Mouse (Mus musculus) kidney, embryonic 15.5 days (tissue): ENCODE measurements around the gene Ltb. TPM values are rescaled to one million over a fixed set of nuclear protein-coding genes. Genes with fewer than 3 reads are reported as not detected.
A peak's percentile ranks its signal among the peaks of the same experiment; 100 is the strongest.

Experiments used
- ATAC-seq: fragments of 200-750 bp; cut with Nextera tagmentation; replicated peaks from 2 replicates; pipeline ENCODE4 v1.8.0; 2017; ENCODE audit warnings: moderate TSS enrichment; ENCODE audit not compliant: low FRiP score
- H3K27ac ChIP-seq: fragments of 300-500 bp; sonication (generic); 2 replicates; pipeline ENCODE4 v1.5.1; 2015; ENCODE audit warnings: mild to moderate bottlenecking, inconsistent platforms
- H3K27me3 ChIP-seq: fragments of 300-500 bp; sonication (generic); 2 replicates; pipeline ENCODE4 v1.6.1; 2015; ENCODE audit warnings: inconsistent platforms
- H3K36me3 ChIP-seq: fragments of 300-500 bp; sonication (generic); 2 replicates; pipeline ENCODE4 v1.6.1; 2015; ENCODE audit warnings: inconsistent platforms
- H3K4me1 ChIP-seq: fragments of 300-500 bp; sonication (generic); 2 replicates; pipeline ENCODE4 v1.6.1; 2015; ENCODE audit warnings: inconsistent platforms
- H3K4me2 ChIP-seq: fragments of 300-500 bp; sonication (generic); 2 replicates; pipeline ENCODE4 v1.6.1; 2015; ENCODE audit warnings: moderate library complexity, mild to moderate bottlenecking, inconsistent platforms
- H3K4me3 ChIP-seq: fragments of 300-500 bp; sonication (generic); replicated peaks from 2 replicates; pipeline ENCODE4 v1.5.1; 2015; ENCODE audit warnings: mild to moderate bottlenecking, inconsistent platforms
- H3K9ac ChIP-seq: fragments of 300-500 bp; sonication (generic); 2 replicates; pipeline ENCODE4 v1.6.1; 2015; ENCODE audit warnings: mild to moderate bottlenecking, inconsistent platforms
- H3K9me3 ChIP-seq: fragments of 300-500 bp; sonication (generic); replicated peaks from 2 replicates; pipeline ENCODE4 v1.6.1; 2016; ENCODE audit warnings: inconsistent platforms
- whole genome bisulfite sequencing: fragments of 180-500 bp; shearing (Covaris S2); methylation state at CpG from one replicate; pipeline ENCODE4 v1.1.7; 2015; ENCODE audit warnings: mixed read lengths; 5-methylcytosine and 5-hydroxymethylcytosine counted together
- microRNA-seq: library from miRNA; unstranded; fragments of <30 nt; microRNA quantifications from one replicate; pipeline ENCODE4, GENCODE M21; 2016
- polyA plus RNA-seq: library from polyadenylated mRNA; unstranded; fragments of >200 nt; fragmentation: Nextera tagmentation; extraction: Ambion mirVana; gene quantifications from 2 replicates; pipeline ENCODE4 v1.2.1, GENCODE M21; 2015

Ltb gene
- polyA plus RNA-seq, 1 experiment from 2014 or later = 0.53 TPM

DNA sequence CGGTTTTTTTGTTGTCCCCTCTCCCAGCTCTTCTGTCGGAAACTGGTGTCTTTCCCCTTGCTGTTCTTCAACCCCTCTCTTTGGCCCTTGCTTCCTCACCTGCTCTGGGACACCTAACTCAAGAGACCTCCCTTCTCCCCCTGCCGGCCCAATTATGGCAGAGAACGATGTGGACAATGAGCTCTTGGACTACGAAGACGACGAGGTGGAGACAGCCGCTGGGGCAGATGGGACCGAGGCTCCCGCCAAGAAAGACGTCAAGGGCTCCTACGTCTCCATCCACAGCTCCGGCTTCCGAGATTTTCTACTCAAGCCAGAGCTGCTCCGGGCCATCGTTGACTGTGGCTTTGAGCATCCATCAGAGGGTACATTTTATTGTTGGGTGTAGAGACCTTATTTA, 48.8 kb downstream of the Ltb start:
- Histone ChIP-seq H3K36me3 (peaks cover 50% of the 10 kb centered on the region), H3K4me1 (peaks cover 58% of the 10 kb centered on the region), H3K9me3 (no peaks in the 10 kb centered on the region), H3K4me2 (peak overlapping the region; percentile 86), H3K4me3 (peak overlapping the region; percentile 71), H3K27ac (peak overlapping the region; percentile 98), H3K9ac (peak overlapping the region; percentile 91), H3K27me3 (no peaks in the 10 kb centered on the region)
- WGBS = under 1% methylated on average over 16 of the region's 16 CpGs
- no peak for ATAC-seq

DNA sequence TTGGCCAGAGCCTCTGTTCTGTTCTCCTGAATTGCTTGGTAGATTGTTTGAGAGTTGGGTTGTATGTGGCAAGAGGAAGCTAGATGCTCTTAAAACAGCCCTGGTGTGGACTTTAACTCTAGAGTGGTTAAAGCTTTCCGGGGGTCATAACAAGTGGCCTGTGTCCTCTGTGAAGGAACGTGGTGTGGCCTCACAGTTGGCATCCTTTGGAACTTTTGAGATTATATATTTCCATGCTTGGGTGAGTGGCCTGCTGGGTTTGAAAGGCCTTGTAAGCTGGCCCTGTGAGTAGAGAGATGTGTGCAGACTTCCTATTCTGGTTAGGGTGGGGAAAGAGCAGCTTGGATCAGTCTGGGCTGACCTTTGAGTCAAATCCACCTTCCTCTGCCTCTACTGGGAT, 50.8 kb downstream of the Ltb start:
- no peaks in the 10 kb centered on the region for H3K9me3 ChIP-seq
- no peaks in the 10 kb centered on the region for H3K27me3 ChIP-seq
- WGBS = 65% methylated on average over 2 of the region's 2 CpGs
- peak overlapping the region; percentile 71 for H3K4me3 ChIP-seq
- no peak overlapping the region for H3K27ac ChIP-seq
- H3K9ac ChIP-seq = peak overlapping the region; percentile 91
- peaks cover 71% of the 10 kb centered on the region for H3K4me1 ChIP-seq
- H3K4me2 ChIP-seq = peak overlapping the region; percentile 86
- ATAC-seq = no peak
- peaks cover 69% of the 10 kb centered on the region for H3K36me3 ChIP-seq

Small RNAs within 50 kb of the gene (microRNA-seq; reads per million reads assigned to microRNA genes)
- not detected for gene Mir6973a
- not detected for gene Mir6974
- 1.5 reads per million, percentile 2 among the genes with 10 or more reads in this experiment for gene Mir6975

Other genes with a start within 250 kb of the Ltb start
- 0.49 and 0.53 TPM in 2 replicates for gene Hspa1b, start 235.2 kb upstream of the Ltb start, polyA plus RNA-seq
- not detected in 2 replicates for gene Gm20481, start 224.5 kb upstream of the Ltb start, polyA plus RNA-seq
- 7.8 and 8.4 TPM in 2 replicates for gene Hspa1a, start 222.3 kb upstream of the Ltb start, polyA plus RNA-seq
- 0.81 and 1.6 TPM in 2 replicates for gene Hspa1l, start 221.7 kb upstream of the Ltb start, polyA plus RNA-seq
- gene Lsm2, start 212.6 kb upstream of the Ltb start, polyA plus RNA-seq = 229 and 231 TPM in 2 replicates
- gene Vars, start 193.5 kb upstream of the Ltb start, polyA plus RNA-seq = 128 and 140 TPM in 2 replicates
- 0.19 and 0.29 TPM in 2 replicates for gene Vwa7, start 177.9 kb upstream of the Ltb start, polyA plus RNA-seq
- gene Sapcd1, start 166.4 kb upstream of the Ltb start, polyA plus RNA-seq = 6.2 and 6.8 TPM in 2 replicates
- 5.2 and 5.4 TPM in 2 replicates for gene Msh5, start 147.7 kb upstream of the Ltb start, polyA plus RNA-seq
- 300 and 320 TPM in 2 replicates for gene Clic1, start 144.5 kb upstream of the Ltb start, polyA plus RNA-seq
- 324 and 356 TPM in 2 replicates for gene Ddah2, start 135.4 kb upstream of the Ltb start, polyA plus RNA-seq
- gene Ly6g6c, start 129.1 kb upstream of the Ltb start, polyA plus RNA-seq = 1.6 TPM in 1 of 2 replicates, not detected in the other
- gene Mpig6b, start 128.3 kb upstream of the Ltb start, polyA plus RNA-seq = 0.41 and 0.52 TPM in 2 replicates
- 1.2 and 1.6 TPM in 2 replicates for gene Ly6g6e, start 117.5 kb upstream of the Ltb start, polyA plus RNA-seq
- gene Ly6g6d, start 116.4 kb upstream of the Ltb start, polyA plus RNA-seq = 5.0 and 6.0 TPM in 2 replicates
- not detected in 2 replicates for gene Ly6g6f, start 108.8 kb upstream of the Ltb start, polyA plus RNA-seq
- 94.7 and 103 TPM in 2 replicates for gene Abhd16a, start 105.2 kb upstream of the Ltb start, polyA plus RNA-seq
- gene Ly6g5c, start 86.2 kb upstream of the Ltb start, polyA plus RNA-seq = not detected in 2 replicates
- gene Ly6g5b, start 79.0 kb upstream of the Ltb start, polyA plus RNA-seq = 0.99 and 1.9 TPM in 2 replicates
- 19.0 and 20.3 TPM in 2 replicates for gene Gpank1, start 73.0 kb upstream of the Ltb start, polyA plus RNA-seq
- 281 and 284 TPM in 2 replicates for gene Csnk2b, start 72.4 kb upstream of the Ltb start, polyA plus RNA-seq
- 10.5 and 12.2 TPM in 2 replicates for gene D17H6S53E, start 68.1 kb upstream of the Ltb start, polyA plus RNA-seq
- gene Apom, start 62.4 kb upstream of the Ltb start, polyA plus RNA-seq = 21.0 and 25.7 TPM in 2 replicates
- 56.1 and 64.9 TPM in 2 replicates for gene Bag6, start 59.3 kb upstream of the Ltb start, polyA plus RNA-seq
- gene Prrc2a, start 29.5 kb upstream of the Ltb start, polyA plus RNA-seq = 176 and 209 TPM in 2 replicates
- gene Aif1, start 18.4 kb upstream of the Ltb start, polyA plus RNA-seq = 8.8 and 9.2 TPM in 2 replicates
- gene Lst1, start 6.0 kb upstream of the Ltb start, polyA plus RNA-seq = 12.1 and 13.7 TPM in 2 replicates
- gene Tnf, start 7.6 kb downstream of the Ltb start, polyA plus RNA-seq = 0.12 TPM in 1 of 2 replicates, not detected in the other
- gene Lta, start 10.9 kb downstream of the Ltb start, polyA plus RNA-seq = 0.10 TPM in 1 of 2 replicates, not detected in the other
- gene Gm16181, start 26.4 kb downstream of the Ltb start, polyA plus RNA-seq = 0.65 and 0.69 TPM in 2 replicates
- gene Atp6v1g2, start 39.2 kb downstream of the Ltb start, polyA plus RNA-seq = 6.2 and 6.4 TPM in 2 replicates
- 11.3 and 12.4 TPM in 2 replicates for gene Nfkbil1, start 41.4 kb downstream of the Ltb start, polyA plus RNA-seq
- 531 and 538 TPM in 2 replicates for gene Ddx39b, start 47.3 kb downstream of the Ltb start, polyA plus RNA-seq
- 64.5 and 66.1 TPM in 2 replicates for gene H2-D1, start 68.3 kb downstream of the Ltb start, polyA plus RNA-seq
- gene H2-Q1, start 126.0 kb downstream of the Ltb start, polyA plus RNA-seq = 0.13 TPM in 1 of 2 replicates, not detected in the other
- 0.64 and 0.80 TPM in 2 replicates for gene H2-Q2, start 147.8 kb downstream of the Ltb start, polyA plus RNA-seq
- 4.0 and 4.1 TPM in 2 replicates for gene H2-Q4, start 185.2 kb downstream of the Ltb start, polyA plus RNA-seq
- gene H2-Q6, start 230.4 kb downstream of the Ltb start, polyA plus RNA-seq = 3.0 and 5.2 TPM in 2 replicates
- gene H2-Q7, start 244.7 kb downstream of the Ltb start, polyA plus RNA-seq = 12.7 and 13.9 TPM in 2 replicates